Mouse (Mus musculus) adrenal gland, adult (tissue): Measurements from ENCODE around the gene Auts2.

Experiments used
- DNase-seq, 2 experiments: peaks; one replicate each; pipeline ENCODE4 v3.0.0; 2022 to 2023; ENCODE audit warnings: low spot score in 1 of 2; ENCODE audit not compliant: inconsistent age in 2 of 2

Gene Auts2

DNA sequence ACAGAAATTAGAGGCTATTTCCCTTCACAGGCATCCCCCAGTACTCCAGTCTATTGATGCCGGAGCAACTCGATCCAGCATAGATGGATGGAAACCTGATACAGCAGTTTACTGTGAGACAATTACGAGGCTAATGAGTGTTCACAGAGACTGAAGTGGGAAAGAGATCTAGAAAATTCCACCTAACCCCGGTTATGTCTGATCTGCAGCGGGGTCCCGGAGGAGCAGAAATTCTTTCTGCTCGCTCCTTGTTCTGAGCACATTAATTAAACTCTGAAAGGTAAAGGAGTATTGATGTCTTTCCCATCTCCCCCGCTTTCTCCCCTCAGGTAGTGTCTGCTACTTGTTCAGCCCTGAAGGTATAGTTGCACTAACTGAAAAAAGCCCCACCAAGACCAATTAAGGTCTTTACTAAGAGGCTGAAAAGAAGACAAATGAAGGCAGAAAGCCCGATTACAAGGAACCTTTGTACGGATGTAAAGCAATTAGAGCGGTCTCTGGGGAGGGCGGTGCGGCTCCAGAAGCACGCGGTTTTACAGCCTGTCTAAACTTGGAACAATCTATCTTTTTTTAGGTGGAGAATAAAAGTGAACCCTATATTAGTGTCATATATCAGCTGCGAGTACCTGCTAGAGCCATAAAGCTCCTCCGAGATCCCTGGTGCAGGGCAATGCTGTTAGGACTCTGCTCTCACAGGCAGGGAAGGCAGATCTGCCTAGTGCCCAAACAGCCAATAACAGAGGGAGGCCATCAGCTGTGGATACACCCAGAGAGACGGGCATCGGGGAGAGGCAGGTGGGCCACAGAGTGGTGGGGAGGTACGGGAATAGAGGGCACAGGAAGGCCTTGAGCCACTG is 691.3 kb downstream of the Auts2 start:
- no peak for DNase-seq

- DNase-seq, result no peak
Observed at GRCm38 (mm10) chr5:131850632-131851335, 692.4 kb downstream of the Auts2 start.

DNA sequence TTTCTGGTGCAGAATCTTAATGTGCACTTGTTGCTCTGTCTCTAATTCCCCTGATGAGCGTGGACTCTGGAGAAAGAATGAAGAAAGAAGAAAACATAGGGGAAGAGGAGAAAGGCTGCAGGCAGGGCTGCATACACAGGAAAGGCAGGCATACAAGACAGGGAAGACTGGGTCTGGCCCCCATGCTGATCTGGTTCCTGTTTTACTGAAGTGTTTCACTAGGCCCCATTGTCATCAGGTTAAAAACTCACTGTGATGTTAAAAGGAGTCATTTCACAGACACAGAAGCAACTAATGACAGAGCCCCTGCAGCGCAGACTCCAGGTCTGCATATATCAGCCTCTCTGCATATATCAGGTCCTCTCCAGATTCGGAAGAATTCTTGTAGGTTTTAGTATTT is 693.5 kb downstream of the Auts2 start:
- no peak for DNase-seq

- no peak for DNase-seq
Observed at GRCm38 (mm10) chr5:131844519-131844800, 698.7 kb downstream of the Auts2 start.

GRCm38 (mm10) chr5:131843766-131844518 is 699.2 kb downstream of the Auts2 start:
- no peak for DNase-seq

GRCm38 (mm10) chr5:131839657-131840315 is 703.4 kb downstream of the Auts2 start:
- DNase-seq, result no peak

DNA sequence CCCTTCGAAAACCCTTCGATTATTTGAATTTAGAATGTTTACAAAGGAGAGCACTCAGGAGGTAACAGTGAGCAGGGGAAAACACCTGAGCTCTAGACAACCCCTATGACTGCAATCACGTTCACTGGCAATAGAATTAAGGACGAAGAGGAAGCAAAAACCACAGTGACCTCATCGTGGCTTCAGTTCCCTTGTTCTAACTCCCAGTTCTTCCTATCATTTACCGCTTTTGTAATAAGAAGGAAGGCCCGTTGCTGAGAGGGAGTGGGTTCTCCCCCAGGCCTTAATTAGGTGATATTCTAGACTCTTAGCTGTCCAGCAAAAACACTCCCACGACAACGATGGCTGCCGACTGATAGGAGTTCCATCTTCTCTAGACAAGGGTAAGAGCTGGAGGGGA is 704.1 kb downstream of the Auts2 start:
- DNase-seq, result no peak

DNA sequence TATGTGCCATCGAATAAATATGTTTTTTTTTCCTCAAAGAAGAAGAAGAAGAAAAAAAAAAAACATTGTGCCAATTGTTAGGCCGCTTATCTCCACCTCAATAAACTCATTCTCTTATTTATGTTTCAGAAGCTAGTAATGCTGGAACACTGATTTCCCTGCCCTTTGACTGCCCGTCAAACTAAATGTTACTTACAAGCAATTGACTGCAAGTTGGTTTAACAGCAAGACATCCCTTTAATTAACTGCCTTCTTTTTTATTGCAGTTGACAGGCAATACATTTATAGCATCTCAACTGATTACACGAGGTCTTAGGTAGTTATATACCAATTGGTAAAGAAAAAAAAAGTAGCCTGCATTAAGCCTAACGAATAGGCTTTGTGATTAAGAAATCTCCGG is 705.1 kb downstream of the Auts2 start:
- no peak for DNase-seq

DNA sequence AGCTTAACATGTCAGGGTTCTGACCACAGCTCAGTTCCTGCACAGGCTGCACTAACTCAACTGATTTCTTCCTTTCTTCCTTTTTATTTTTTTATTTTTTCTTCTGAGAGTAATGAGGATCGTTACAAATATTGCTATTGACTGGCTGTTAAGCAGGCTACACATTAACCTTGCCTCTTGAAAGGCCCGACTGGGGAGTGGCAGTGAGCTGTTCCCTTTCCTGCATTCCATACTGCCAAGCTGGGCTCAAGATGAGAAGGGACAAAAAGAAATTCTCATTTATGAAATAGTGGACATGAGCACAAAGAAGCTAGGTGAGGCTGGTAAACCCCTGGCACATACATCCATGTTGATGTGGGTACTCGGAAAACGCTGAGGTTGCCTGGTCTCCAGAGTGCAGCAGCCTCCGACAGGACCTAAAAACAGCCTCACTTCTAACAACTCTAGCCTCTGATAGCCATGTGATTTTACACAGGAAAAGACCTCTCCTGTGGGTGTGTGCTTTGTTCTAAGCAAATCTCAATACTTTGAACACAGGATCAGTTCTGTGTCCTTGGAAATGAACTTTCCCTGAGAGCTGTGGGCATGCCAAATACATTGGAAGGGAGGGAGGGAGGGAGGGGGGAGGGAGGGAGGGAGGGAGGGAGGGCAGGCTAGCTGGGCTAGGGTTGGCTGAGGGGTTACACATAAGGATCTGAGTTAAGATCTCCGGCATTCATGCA is 707.0 kb downstream of the Auts2 start:
- peak in 1 of 2 experiments; percentile 44 for DNase-seq

DNA sequence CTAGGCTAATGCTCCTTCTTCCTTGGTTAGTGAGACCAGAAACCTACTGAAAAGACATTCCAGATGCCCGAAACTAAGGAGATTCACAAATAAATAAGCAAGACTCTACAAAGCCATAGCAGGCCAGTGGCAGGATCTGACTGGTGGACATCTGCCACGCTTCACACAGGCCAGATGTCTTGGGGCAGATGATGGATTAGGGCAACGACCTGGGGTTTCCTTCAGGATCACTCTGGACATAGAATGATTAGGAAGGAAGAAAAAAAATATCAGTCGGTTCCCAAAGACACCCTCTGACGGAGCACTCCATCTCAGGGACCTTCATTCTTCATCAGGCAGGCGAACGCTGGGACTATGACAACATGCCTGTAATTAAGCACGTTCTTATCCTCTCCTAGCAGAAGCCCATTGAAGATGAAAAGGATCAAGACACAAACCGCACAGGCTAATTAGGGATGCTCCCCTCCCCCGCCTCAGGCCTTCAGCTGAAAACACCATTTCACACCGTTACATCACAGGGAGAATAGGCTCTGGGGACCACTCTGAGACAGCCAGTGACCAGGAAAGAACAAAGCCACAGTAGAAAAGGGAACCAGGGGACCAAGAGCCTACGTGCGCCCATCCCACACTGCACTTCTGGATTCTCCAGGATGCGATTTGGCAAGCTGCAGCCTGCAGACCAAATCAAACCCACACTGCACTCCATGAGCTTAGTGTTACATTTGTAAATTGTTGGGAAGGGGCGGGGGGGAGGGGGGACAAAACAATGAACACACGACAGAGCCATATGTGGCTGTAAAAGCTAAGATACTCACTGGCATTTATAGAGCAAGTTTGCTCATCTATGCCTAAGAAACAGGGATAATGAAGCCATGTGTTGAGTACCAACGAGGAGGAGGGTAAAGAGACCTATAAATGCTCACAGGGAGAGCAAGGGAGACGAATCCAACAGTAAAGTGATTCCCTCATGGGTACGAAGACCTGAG is 710.0 kb downstream of the Auts2 start:
- no peak for DNase-seq

GRCm38 (mm10) chr5:131830111-131830510 is 713.0 kb downstream of the Auts2 start:
- peak; percentile 29 to 66 for DNase-seq

DNA sequence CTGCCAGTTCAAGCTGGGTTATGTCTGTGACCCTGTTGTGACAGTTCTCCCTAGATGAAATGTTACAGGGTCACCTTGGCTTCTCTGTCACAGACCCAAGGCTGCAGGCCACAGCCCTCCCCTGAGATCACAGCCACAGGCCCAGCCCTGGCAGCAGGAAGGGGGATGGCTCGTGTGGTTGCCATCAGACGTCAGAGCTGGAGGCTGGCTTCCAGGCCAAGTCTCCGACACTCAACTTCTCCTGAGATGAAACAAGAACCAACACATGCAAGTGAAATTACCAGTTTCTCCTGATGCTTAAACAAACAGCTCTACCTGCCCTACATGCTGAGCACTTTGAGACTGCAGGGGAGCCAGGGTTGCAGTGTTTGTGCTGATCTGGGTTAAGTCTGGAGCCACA is 713.9 kb downstream of the Auts2 start:
- peak; percentile 56 to 87 for DNase-seq

DNA sequence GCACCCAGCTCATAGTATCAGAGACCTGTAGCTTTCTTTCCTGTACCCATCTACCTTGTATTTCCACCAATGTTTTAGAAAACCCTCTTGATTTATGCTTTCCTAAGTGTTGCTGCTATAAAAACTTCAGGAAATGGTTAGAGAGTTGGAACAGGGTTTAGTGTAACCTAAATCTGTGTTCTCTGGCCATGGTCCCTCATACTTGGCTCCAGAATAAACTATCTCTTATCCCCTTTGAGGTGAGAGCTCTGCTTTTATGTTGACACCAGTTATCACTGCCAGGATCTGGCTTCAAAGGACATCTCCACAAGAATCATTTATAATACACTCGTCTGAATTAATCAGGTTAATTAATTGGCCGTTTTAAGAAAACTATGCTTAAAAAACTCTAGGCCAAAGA is 714.5 kb downstream of the Auts2 start:
- DNase-seq, result no peak

DNA sequence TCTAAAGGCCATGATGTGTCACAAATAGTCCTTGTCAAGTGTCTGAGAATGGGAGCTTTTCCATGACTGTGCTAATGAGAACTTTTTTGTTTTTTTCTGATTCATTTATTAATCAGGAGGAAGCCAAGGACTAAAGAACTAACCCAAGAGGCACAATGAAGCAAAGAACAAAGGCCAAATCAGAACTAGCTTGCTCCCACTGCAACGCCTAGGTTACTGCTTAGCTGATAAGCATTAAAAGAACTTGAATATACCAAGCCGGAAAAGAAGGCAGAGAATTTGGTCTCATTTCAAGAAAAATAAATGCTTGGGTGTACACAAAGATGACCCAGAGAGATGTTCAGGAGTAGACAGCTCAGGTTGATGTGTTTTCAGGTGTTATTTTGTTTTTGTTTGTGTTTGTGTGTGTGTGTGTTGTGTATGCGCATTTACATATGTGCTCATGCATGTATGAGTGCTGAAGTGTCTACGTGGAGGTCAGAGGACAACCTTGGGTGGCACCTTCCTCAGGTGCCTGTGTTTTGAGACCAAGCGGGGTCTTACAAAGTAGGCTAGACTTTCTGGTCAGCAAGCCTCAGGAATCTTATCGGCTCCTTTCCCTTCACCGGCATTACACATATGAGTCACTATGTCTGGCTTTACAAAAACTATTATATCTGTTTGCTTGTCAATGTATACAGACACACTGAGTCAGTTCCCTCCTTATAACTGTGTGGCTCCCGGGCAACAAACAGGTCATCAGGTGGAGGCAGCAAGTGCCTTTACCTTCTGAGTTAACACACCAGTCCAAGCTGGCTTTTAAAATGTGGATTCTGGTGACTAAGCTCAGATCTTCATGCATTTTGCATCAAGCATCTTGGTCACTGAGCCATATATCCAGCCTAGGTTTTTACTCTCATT is 716.5 kb downstream of the Auts2 start:
- DNase-seq, result peak in 1 of 2 experiments; percentile 40

DNA sequence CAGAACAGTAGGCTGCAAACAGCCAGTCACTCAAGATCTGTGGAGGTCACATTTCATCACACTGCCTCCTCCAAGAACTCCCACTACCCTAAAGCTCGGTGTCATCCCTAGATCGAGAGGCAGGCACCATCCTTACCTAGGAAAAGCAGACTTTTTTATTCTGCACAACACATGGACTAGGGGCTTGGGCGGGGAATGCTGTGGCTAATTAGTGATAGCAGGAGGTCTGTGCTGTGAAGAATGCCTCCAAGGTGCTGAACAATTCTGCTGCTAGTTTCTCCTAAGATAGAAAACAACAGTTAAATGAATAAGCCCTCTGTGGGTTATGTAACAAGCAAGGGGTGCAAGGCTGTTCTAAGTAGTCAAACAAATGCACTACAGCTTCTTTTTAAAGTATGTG is 717.7 kb downstream of the Auts2 start:
- DNase-seq, result no peak

- no peak for DNase-seq
Observed at GRCm38 (mm10) chr5:131824197-131824991, 718.8 kb downstream of the Auts2 start.

DNA sequence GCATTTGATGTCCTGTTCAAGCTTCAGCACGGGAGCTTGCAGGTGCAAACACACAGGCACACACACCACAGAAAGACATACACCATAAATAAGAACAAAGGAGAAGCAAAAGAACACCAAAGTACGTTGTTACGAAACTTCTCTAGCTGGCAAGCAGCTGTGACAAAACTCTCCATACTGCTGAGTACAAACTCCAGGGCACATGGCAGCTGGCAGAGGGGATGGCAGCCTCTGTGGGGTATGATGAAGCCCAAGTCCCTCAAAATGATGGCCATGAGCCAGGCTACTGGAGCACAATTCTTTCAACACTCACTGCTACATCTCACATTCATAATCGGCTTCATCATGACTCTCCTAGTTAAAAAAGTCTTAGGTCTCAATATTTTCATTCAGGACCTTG is 721.7 kb downstream of the Auts2 start:
- DNase-seq, result peak in 1 of 2 experiments; percentile 44

- no peak for DNase-seq
Observed at GRCm38 (mm10) chr5:131819251-131819691, 723.9 kb downstream of the Auts2 start.
